Mouse (Mus musculus): ENCODE data around the gene Dst. TPM values are rescaled to one million over a fixed set of nuclear protein-coding genes. Genes with fewer than 3 reads are reported as not detected.

Gene Dst
- polyA plus RNA-seq, 1 experiment, result 55.8 TPM

DNA sequence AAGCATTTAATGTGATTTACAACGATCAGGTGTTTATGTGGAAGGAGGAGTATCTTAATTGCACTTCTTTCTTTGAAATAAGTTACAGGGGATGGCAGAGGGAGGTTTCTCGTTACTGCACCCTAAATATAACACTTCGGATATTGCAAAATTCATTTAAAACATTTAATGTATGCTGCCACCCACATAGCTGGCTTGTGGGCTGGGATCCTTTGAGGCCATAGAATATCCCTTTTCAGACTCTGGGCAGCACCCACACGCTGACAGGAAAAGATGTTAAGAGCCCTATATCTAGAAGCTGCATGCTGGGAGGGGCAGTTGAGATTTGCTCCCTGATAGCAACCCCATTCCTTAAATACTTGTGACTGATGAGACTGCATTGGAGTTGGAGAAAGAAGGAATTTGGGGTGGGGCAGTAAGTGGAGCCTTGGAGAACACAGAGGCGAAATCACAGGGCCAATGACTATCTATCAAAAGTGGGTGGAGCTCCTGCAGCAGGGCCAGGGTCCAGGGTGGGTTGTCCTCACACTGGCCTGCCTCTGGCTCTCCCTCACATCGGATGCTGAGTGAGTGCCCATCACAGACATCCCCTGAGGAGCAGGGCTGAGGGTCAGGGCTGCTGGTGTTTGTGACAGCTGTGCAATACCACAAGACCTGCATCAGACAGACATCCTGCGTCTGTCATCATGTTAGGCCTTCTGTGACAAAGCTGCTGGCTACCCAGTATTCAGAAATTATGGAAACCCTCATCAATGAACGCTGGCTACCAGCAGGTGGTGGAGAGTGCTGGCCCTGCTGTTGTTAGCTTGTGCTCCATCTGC is 133.1 kb downstream of the Dst start:
- TF ChIP-seq CTCF (conservative IDR thresholded peaks at IDR 0.05; ENCODE audit: insufficient read depth, insufficient read length, low read depth, low read length) (no peak), POLR2A (IDR thresholded peaks at IDR 0.05; ENCODE audit: low read depth, low read length) (no peak)
- H3K4me1 ChIP-seq (ENCODE audit: control insufficient read depth, insufficient read depth, low read length), result no peaks in the 10 kb centered on the region
- H3K27me3 ChIP-seq (replicated peaks; ENCODE audit: control insufficient read depth, insufficient read depth, low read length), result no peaks in the 10 kb centered on the region
- H3K36me3 ChIP-seq (ENCODE audit: control insufficient read depth, insufficient read depth, low read length), result no peaks in the 10 kb centered on the region
- no peak overlapping the region for H3K27ac ChIP-seq (ENCODE audit: insufficient read depth, low read depth, low read length)
- H3K4me3 ChIP-seq (ENCODE audit: insufficient read depth, low read depth, low read length), result no peak overlapping the region
- WGBS, result 50% methylated on average over 8 of the region's 8 CpGs
- DNase-seq, result no peak

- no peak for DNase-seq
- Histone ChIP-seq H3K36me3 (ENCODE audit: control insufficient read depth, insufficient read depth, low read length) (no peaks in the 10 kb centered on the region), H3K27ac (ENCODE audit: insufficient read depth, low read depth, low read length) (no peak overlapping the region), H3K27me3 (replicated peaks; ENCODE audit: control insufficient read depth, insufficient read depth, low read length) (no peaks in the 10 kb centered on the region), H3K4me1 (ENCODE audit: control insufficient read depth, insufficient read depth, low read length) (no peaks in the 10 kb centered on the region), H3K4me3 (ENCODE audit: insufficient read depth, low read depth, low read length) (no peak overlapping the region)
- no peak for TF ChIP-seq POLR2A (IDR thresholded peaks at IDR 0.05; ENCODE audit: low read depth, low read length)
- no peak for TF ChIP-seq CTCF (conservative IDR thresholded peaks at IDR 0.05; ENCODE audit: insufficient read depth, insufficient read length, low read depth, low read length)
- 60% methylated on average over 3 of the region's 3 CpGs for WGBS
Observed at GRCm38 (mm10) chr1:34042299-34042698, 134.3 kb downstream of the Dst start.

GRCm38 (mm10) chr1:34043327-34043726 is 135.3 kb downstream of the Dst start:
- H3K36me3 ChIP-seq (ENCODE audit: control insufficient read depth, insufficient read depth, low read length), result no peaks in the 10 kb centered on the region
- DNase-seq, result no peak
- no peak overlapping the region for H3K27ac ChIP-seq (ENCODE audit: insufficient read depth, low read depth, low read length)
- H3K4me3 ChIP-seq (ENCODE audit: insufficient read depth, low read depth, low read length), result no peak overlapping the region
- H3K4me1 ChIP-seq (ENCODE audit: control insufficient read depth, insufficient read depth, low read length), result no peaks in the 10 kb centered on the region
- TF ChIP-seq POLR2A (IDR thresholded peaks at IDR 0.05; ENCODE audit: low read depth, low read length) (no peak), CTCF (conservative IDR thresholded peaks at IDR 0.05; ENCODE audit: insufficient read depth, insufficient read length, low read depth, low read length) (no peak)
- 79% methylated on average over 8 of the region's 8 CpGs for WGBS
- H3K27me3 ChIP-seq (replicated peaks; ENCODE audit: control insufficient read depth, insufficient read depth, low read length), result no peaks in the 10 kb centered on the region

GRCm38 (mm10) chr1:34043836-34044550 is 136.0 kb downstream of the Dst start:
- no peak overlapping the region for H3K4me3 ChIP-seq (ENCODE audit: insufficient read depth, low read depth, low read length)
- H3K36me3 ChIP-seq (ENCODE audit: control insufficient read depth, insufficient read depth, low read length), result no peaks in the 10 kb centered on the region
- no peak for TF ChIP-seq POLR2A (IDR thresholded peaks at IDR 0.05; ENCODE audit: low read depth, low read length)
- TF ChIP-seq CTCF (conservative IDR thresholded peaks at IDR 0.05; ENCODE audit: insufficient read depth, insufficient read length, low read depth, low read length), result no peak
- DNase-seq, result no peak
- no peak overlapping the region for H3K27ac ChIP-seq (ENCODE audit: insufficient read depth, low read depth, low read length)
- H3K27me3 ChIP-seq (replicated peaks; ENCODE audit: control insufficient read depth, insufficient read depth, low read length), result no peaks in the 10 kb centered on the region
- no peaks in the 10 kb centered on the region for H3K4me1 ChIP-seq (ENCODE audit: control insufficient read depth, insufficient read depth, low read length)
- 84% methylated on average over 7 of the region's 7 CpGs for WGBS

DNA sequence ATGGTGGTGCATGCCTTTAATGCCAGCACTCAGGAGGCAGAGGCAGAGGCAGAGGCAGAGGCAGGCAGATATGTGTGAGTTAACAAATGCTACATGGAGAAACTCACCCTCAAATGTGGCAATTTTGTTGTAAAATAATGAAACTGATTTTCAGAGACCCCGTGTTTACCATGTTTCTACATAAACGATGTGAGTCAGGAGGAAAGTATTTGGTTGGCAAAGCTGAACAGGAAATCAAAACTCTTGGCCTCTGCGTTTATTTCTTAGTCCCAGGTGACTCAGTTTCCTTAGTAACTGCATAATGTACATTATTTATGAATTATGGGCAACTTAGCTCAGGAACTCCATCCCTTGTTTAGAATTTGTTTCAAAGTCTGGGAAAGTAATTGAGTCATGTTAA is 136.7 kb downstream of the Dst start:
- Histone ChIP-seq H3K4me3 (ENCODE audit: insufficient read depth, low read depth, low read length) (no peak overlapping the region), H3K27ac (ENCODE audit: insufficient read depth, low read depth, low read length) (no peak overlapping the region), H3K36me3 (ENCODE audit: control insufficient read depth, insufficient read depth, low read length) (no peaks in the 10 kb centered on the region), H3K4me1 (ENCODE audit: control insufficient read depth, insufficient read depth, low read length) (no peaks in the 10 kb centered on the region), H3K27me3 (replicated peaks; ENCODE audit: control insufficient read depth, insufficient read depth, low read length) (no peaks in the 10 kb centered on the region)
- 39% methylated on average over 3 of the region's 3 CpGs for WGBS
- no peak for DNase-seq
- TF ChIP-seq CTCF (conservative IDR thresholded peaks at IDR 0.05; ENCODE audit: insufficient read depth, insufficient read length, low read depth, low read length) (no peak), POLR2A (IDR thresholded peaks at IDR 0.05; ENCODE audit: low read depth, low read length) (no peak)

- Histone ChIP-seq H3K4me3 (ENCODE audit: insufficient read depth, low read depth, low read length) (no peak overlapping the region), H3K27ac (ENCODE audit: insufficient read depth, low read depth, low read length) (no peak overlapping the region), H3K27me3 (replicated peaks; ENCODE audit: control insufficient read depth, insufficient read depth, low read length) (no peaks in the 10 kb centered on the region), H3K36me3 (ENCODE audit: control insufficient read depth, insufficient read depth, low read length) (no peaks in the 10 kb centered on the region), H3K4me1 (ENCODE audit: control insufficient read depth, insufficient read depth, low read length) (no peaks in the 10 kb centered on the region)
- 76% methylated on average over 3 of the region's 3 CpGs for WGBS
- TF ChIP-seq POLR2A (IDR thresholded peaks at IDR 0.05; ENCODE audit: low read depth, low read length), result no peak
- no peak for TF ChIP-seq CTCF (conservative IDR thresholded peaks at IDR 0.05; ENCODE audit: insufficient read depth, insufficient read length, low read depth, low read length)
- DNase-seq, result no peak
Observed at GRCm38 (mm10) chr1:34047285-34047684, 139.3 kb downstream of the Dst start.

- no peak overlapping the region for H3K4me3 ChIP-seq (ENCODE audit: insufficient read depth, low read depth, low read length)
- H3K27me3 ChIP-seq (replicated peaks; ENCODE audit: control insufficient read depth, insufficient read depth, low read length), result no peaks in the 10 kb centered on the region
- 74% methylated on average over 3 of the region's 3 CpGs for WGBS
- H3K36me3 ChIP-seq (ENCODE audit: control insufficient read depth, insufficient read depth, low read length), result no peaks in the 10 kb centered on the region
- H3K27ac ChIP-seq (ENCODE audit: insufficient read depth, low read depth, low read length), result no peak overlapping the region
- H3K4me1 ChIP-seq (ENCODE audit: control insufficient read depth, insufficient read depth, low read length), result no peaks in the 10 kb centered on the region
- DNase-seq, result no peak
- no peak for TF ChIP-seq POLR2A (IDR thresholded peaks at IDR 0.05; ENCODE audit: low read depth, low read length)
- TF ChIP-seq CTCF (conservative IDR thresholded peaks at IDR 0.05; ENCODE audit: insufficient read depth, insufficient read length, low read depth, low read length), result no peak
Observed at GRCm38 (mm10) chr1:34051251-34051650, 143.2 kb downstream of the Dst start.

Measured in kidney, adult 2 months (tissue).